10 mouse cellular contexts compared by ENCODE assay signal in the genomic region with DNA sequence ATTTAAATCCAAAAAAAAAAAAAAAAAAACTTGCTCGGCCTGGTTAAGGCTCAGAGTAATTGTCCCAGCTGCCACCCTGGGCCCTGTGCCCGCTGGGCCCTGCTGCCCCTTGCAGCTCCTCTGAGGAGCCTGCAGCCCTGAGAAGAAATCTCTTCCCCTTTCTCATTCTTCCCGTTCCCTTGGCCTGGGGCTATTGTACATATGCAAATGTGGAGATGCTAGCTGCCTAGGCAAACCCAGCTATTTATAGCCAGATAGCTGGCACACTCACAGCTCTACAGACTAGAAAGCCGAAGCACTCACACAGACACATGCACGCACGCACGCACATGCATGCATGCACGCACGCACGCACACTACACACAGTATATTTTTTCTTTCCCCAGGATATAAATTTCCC. TPM values are rescaled to one million over a fixed set of nuclear protein-coding genes. Genes with fewer than 3 reads are reported as not detected.
A peak's percentile ranks its signal among the peaks of the same experiment; 100 is the strongest.
DNase-seq lines count a peak whose midpoint lies in the region; ATAC-seq and TF ChIP-seq lines count a peak whose summit lies in the region.
"Had no signal": no experiment of that assay in that cellular context is flagged by ENCODE, and none has a peak within 500 bp of the region (broad histone marks: within the 10 kb centered on the region; RNA-seq: fewer than 3 reads in every experiment).

No protein-coding gene starts in this region.

- ATAC-seq in neural tube, embryonic 13.5 days (ENCODE audit: low read depth): peak; percentile 86
- no peak for ATAC-seq in megakaryocyte progenitor cell, adult 5-6 weeks (replicated peaks; ENCODE audit: poor library complexity)

- no peak overlapping the region for H3K4me3 ChIP-seq in kidney, adult 2 months (ENCODE audit: insufficient read depth, low read depth, low read length)
- no peak overlapping the region for H3K4me3 ChIP-seq in hindbrain, embryonic 10.5 days
- no peak overlapping the region for H3K4me3 ChIP-seq in neural tube, embryonic 13.5 days

- TF ChIP-seq CTCF in kidney, adult 2 months (conservative IDR thresholded peaks at IDR 0.05; ENCODE audit: insufficient read depth, insufficient read length, low read depth, low read length): no peak

- H3K27me3 ChIP-seq in kidney, adult 2 months (replicated peaks; ENCODE audit: control insufficient read depth, insufficient read depth, low read length): no peaks in the 10 kb centered on the region
- H3K27me3 ChIP-seq in hindbrain, embryonic 10.5 days (ENCODE audit: insufficient read depth, poor library complexity, severe bottlenecking): peaks cover 30% of the 10 kb centered on the region
- peaks cover 18% of the 10 kb centered on the region; the same call in 1 of the 2 replicates for H3K27me3 ChIP-seq in neural tube, embryonic 13.5 days

- H3K27ac ChIP-seq in kidney, adult 2 months (ENCODE audit: insufficient read depth, low read depth, low read length): no peak overlapping the region
- peak overlapping the region; percentile 73 for H3K27ac ChIP-seq in hindbrain, embryonic 10.5 days
- peak overlapping the region; percentile 85 for H3K27ac ChIP-seq in neural tube, embryonic 13.5 days (replicated peaks)

- no peak for TF ChIP-seq POLR2A in kidney, adult 2 months (IDR thresholded peaks at IDR 0.05; ENCODE audit: low read depth, low read length)

- H3K4me2 ChIP-seq in neural tube, embryonic 13.5 days: peak overlapping the region; percentile 39

- no peaks in the 10 kb centered on the region for H3K36me3 ChIP-seq in kidney, adult 2 months (ENCODE audit: control insufficient read depth, insufficient read depth, low read length)
- no peaks in the 10 kb centered on the region for H3K36me3 ChIP-seq in hindbrain, embryonic 10.5 days
- no peaks in the 10 kb centered on the region for H3K36me3 ChIP-seq in neural tube, embryonic 13.5 days

- H3K4me1 ChIP-seq in kidney, adult 2 months (ENCODE audit: control insufficient read depth, insufficient read depth, low read length): no peaks in the 10 kb centered on the region
- H3K4me1 ChIP-seq in hindbrain, embryonic 10.5 days (replicated peaks): peaks cover 24% of the 10 kb centered on the region
- H3K4me1 ChIP-seq in neural tube, embryonic 13.5 days (replicated peaks): peaks cover 27% of the 10 kb centered on the region

- peak; percentile 7 for DNase-seq in kidney, adult 2 months
- no peak for DNase-seq in kidney, postnatal 10 days
- peak; percentile 77 to 83 for DNase-seq in cerebellum, postnatal 10 days
- DNase-seq in hindbrain, embryonic 10.5 days (ENCODE audit: low spot score): no peak
- no peak for DNase-seq in thymus, postnatal 0 days (ENCODE audit: low spot score)
- no peak for DNase-seq in gastrocnemius, postnatal 25 days

- H3K9ac ChIP-seq in neural tube, embryonic 13.5 days: peak overlapping the region; percentile 38; the same call in 1 of the 2 replicates

- 37% methylated on average over 10 of the region's 10 CpGs for WGBS in kidney, adult 2 months
- 55% methylated on average over 10 of the region's 10 CpGs for WGBS in hindbrain, embryonic 10.5 days
- WGBS in neural tube, embryonic 13.5 days: 18% methylated on average over 10 of the region's 10 CpGs

- H3K9me3 ChIP-seq in hindbrain, embryonic 10.5 days: peaks cover 8% of the 10 kb centered on the region
- H3K9me3 ChIP-seq in neural tube, embryonic 13.5 days: no peaks in the 10 kb centered on the region

RNA-seq across cellular contexts. Expression of gene Gm26897, which starts 9.0 kb away (rescaled TPM):
- polyA plus RNA-seq in kidney, adult 2 months (2012; rRNA removed): not detected in 2 replicates
- not detected in 2 replicates for polyA plus RNA-seq in hindbrain, embryonic 10.5 days (2016; fragmentation: Nextera tagmentation; extraction: Ambion mirVana)
- polyA plus RNA-seq in neural tube, embryonic 13.5 days (2015; fragmentation: Nextera tagmentation; extraction: Ambion mirVana): not detected in 2 replicates
- not detected in 2 replicates for polyA plus RNA-seq in thymus, postnatal 0 days (2015; fragmentation: Nextera tagmentation; extraction: Ambion mirVana)
- total RNA-seq in gastrocnemius, postnatal 25 days (2021): not detected
- total RNA-seq in megakaryocyte progenitor cell, adult 5-6 weeks (2015): not detected in 2 replicates
- not detected in 2 replicates for total RNA-seq in megakaryocyte progenitor cell, adult 5-6 weeks (2017)
- total RNA-seq: heart, postnatal 36 days; MEL had no signal

Comparison
In these comparisons a context has a peak if more than half of its experiments do, and no peak if none do; other contexts are left out.
1. DNase-seq: peak in kidney, adult 2 months (single experiment) and cerebellum, postnatal 10 days (2 of 2); none in kidney, postnatal 10 days (single experiment), hindbrain, embryonic 10.5 days (single experiment), thymus, postnatal 0 days (single experiment) and gastrocnemius, postnatal 25 days (single experiment).